Mouse (Mus musculus) thymus, postnatal 4 days (tissue): ENCODE measurements around the gene Klhl5.
A peak's percentile ranks its signal among the peaks of the same experiment; 100 is the strongest.

ENCODE experiments used
- DNase-seq: peaks from one replicate; pipeline ENCODE4 v3.0.0; 2021

The Klhl5 gene

DNA sequence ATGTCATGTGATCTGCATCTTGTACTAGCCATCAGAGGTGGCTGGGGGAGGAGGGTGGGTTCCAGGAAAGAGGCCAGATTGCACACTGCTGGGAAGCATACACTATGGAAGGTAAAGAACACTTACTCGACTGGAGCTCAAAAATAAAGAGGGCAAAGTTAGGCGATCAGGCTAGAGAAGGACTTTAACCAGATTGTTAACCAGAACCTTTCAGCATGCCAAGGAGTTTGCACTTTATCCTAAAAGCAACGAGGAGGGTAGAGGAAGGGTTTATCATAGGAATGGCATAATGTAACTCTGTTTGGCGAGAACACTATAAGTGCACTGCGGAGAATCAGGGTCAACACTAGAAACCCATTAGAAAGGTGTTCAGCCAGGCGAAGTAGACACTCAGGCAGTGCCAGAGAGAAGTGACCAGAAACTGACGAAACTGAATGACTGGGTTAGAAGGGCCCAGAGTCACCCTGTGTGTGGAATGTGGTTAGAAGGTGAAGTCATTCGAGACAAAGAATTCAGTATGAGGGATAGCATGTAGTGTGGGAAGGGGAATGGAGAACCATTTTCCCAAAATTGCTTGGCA is 43.1 kb downstream of the Klhl5 start:
- DNase-seq, result no peak

DNA sequence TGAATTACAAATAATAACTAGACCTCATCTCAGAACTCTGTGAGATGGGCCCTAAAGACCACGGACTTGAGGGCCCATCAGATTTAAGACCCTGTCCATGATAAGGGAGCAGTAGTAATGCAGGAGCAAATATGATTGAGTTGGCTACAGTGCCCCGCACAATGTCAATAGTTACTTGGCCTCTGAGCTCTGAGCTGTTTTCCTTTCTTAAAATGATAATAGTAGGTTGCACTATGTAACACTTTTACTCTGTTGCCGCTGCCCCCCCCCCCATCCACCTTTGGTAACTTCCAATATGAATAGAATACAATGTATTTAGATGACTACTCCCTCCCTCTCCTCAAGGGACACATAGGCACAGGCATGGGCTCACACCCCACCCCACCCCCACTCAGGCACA is 43.9 kb downstream of the Klhl5 start:
- no peak for DNase-seq

DNA sequence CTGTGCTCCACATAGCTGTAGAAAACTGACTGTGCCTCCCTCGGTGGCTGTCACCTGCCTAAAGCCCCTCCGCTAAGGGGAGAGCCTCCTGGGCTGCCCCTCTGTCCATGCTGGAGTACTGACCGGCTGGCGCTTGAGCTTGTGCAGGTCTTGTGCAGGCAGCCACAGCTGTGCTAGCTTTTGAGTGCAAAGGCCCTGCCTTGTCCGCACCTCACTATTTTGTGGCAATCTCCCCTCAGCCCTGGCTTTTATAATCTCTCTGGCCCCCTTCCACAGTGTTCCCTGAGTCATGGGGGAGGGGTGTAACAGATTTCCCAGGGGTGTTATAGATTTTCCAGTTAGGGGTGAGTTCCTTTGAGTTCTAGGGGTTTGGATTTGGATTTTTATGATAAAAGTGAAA is 44.4 kb downstream of the Klhl5 start:
- DNase-seq, result no peak

DNA sequence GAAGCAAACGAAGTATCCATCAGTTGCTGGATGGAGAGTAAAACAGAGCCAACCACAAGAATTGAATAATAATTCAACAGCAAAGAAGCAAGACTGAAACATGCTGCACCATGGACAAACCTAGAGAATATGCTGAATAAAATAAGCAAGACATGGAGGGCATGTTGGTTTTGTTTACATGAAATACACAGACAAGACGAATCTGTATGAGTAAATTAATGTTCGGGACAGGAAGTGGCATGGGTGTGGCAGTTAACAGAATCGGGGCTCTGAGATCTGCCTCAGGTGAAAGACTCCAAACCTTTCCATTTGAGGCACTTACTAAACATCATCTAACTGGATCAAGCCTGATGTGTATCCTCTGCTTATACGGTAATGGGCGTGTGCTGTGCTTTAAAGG is 46.9 kb downstream of the Klhl5 start:
- DNase-seq, result no peak

DNA sequence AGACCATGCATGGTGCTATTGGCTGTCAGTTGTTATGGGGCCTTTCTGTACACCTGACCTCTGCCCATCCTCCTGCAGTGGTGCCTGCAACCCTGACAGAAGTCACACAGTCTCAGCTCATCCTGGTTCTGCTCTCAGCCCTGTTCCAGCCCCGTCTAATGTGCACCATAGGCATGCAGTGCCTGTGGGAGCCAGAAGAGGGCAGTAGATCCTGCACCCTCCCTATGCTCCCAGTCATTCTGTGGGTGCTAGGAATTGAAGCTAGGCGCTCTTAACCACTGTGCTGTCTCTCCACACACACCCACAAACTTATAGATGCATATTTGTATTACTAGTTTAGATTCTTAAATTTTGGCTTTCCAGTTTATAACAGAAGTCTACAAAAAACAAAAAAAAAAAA is 49.5 kb downstream of the Klhl5 start:
- DNase-seq, result peak; percentile 74

DNA sequence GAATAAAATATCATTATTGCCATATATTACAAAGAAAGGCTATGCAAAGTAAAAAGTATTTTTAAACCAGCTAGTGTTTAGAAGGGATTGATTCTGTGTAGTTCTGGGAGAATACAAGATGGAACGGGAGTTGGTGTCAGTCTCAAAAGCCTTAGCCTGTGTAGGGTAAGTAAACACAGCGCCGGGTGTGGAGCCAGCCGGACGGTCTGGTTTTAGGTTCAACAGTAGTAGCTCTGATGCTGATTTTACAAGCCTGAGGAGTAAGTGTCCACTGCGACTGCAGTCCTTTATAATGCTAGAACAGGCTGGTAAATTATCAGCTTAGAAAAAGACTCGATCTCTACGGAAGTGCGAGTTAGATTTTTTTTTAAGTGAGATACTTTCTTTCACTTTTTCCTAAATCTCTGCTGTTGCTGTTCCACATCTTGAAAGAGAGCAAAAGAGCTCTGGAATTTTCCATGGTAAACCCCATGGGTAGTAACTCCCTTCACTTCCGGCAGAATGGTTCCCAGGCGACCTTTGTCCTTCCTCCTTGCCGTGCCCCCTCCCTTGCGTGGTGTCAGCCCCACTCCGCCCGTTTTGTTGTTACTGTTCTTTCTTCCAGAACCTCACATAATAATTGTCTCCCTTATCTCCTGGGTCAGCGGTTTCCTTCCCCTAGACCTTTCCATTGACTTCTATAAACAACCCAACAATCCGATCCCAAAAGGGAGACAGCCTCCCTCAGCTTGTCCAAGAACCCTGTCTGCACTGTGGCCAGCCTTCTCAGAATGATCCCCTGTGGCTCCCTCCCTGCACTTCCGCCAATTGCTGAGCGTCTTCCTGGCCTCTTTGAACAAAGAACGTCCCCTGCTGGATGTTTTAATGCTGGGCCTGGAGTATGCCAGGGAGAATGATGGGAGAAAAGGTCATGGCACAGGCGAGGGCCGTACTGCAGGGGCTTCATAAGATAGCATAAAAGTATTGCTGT is 50.4 kb downstream of the Klhl5 start:
- DNase-seq, result no peak

DNA sequence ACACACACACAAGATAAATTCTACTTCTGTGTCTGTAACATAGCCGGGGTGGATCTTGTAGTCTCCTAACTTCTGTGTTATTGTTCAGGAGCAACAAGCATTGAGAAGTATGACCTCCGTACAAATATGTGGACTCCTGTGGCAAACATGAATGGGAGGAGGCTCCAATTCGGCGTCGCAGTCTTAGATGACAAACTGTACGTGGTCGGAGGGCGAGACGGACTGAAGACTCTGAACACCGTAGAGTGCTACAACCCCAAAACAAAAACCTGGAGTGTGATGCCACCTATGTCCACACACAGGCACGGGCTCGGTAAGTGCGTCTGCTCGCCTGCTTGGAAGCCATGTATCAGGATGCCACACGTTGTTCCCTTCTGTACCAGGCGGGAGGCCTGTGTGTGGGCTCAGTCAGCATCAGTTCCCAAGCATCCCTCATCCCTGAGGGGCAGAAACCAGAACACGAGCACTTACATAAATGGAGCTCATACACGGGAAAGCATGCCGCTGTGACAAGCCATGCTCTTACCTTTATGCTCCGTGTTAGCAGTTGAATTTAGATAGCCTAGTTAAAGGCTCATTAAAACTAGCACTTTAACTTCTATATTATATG is 51.5 kb downstream of the Klhl5 start:
- no peak for DNase-seq

DNA sequence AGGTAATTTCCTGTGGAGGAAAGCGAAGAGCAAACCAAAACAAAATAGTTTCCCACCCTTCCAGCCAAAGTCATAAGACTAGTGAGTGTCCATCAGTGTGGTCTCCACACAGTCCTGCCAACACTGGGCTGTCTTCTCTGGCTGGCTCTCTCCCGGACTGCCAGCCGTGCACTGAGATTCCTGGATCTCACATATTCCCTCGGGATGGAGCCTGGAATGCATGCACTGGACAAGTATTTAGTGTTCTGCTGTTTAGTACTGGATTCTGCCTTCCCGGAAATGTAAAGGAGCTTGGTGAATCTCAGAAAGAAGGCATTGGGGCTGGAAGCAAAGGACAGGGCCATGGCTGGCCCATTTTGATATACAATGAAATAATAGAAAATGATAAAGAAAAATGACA is 55.7 kb downstream of the Klhl5 start:
- no peak for DNase-seq

DNA sequence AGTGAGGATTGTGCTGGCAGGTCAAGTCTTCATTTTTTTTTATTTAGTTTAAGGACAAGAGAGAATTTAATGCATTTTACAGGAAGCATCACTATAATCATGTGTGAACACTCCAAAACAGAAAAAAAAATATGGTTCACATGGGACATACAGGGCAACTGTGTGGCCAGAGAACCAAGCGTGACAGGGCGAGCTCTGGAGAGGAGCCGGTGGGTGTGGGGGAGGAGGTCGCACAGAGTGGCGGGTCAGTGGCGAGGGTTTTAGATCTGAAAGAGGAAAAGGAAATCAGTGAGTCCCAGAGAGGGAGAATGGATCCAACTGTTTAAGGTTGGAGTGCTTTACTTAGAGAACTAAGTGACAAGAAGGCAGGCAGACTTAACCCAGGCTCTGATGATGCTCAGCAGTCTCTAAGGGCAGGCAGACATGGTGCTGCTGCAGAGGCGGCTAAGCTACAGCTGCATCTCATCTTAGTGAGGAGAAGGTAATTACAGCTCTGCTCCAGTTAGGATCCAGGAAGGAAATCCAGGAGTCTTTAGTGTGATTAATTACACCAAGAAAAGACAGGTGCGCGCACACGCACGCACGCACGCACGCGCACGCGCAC is 56.3 kb downstream of the Klhl5 start:
- DNase-seq, result no peak

DNA sequence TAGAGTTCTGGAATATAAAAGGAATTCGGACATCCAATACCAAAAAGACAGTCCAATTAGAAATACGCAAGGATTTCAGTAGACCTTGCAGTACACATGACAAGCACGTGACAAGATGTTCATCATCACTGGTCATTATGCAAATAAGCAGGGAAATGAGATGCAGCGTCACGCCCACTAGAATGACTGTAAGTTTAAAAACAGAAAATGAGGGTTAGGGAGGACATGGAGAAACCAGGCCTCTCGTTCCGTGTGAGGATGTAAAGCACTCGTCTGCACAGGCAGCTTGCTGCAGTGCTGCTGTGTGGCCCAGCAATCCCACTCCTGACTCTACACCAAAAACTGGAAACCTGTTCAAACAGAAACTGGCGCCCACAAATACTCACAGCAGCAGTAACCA is 62.9 kb downstream of the Klhl5 start:
- DNase-seq, result no peak

DNA sequence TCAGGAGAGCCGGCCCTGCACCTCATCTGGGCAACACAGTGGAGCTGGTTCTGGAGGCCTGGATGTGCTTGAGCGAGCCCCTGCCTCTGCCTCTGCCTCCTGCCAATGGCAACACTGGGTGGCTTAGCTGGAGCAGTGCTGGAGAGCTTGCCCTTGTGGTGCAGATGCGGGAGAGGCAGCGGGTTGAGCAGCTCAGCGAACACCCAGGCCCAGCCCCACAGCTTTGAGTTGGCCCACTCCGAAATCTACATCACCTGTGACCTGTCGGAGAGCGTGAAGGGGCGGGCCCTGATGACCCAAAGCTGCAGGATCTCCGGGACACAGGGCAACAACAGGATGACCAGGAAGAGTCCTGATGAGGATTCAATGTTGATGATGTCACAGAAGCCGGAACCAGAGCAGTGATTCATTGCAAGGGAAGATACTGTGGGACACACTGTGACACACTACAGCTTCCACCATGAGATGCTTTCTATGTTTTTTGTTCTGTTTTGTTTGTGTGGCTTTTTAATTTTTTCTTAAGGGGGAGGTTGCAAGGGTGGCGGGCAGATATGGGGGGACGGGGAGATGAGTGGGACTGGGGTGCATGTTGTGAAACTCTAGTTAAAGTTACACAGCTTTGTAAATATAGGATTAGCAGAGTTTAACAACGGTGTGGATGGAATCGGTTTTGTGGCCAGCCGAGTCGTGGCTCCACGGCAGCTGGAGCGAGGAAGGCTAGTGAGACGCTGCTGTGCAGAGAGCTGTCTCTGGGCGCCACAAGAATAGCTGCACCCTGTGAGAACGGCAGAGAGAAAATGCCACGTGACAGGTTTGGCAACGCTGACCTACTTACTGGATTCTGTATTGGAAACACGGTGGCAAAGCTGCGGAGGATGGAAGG is 67.9 kb downstream of the Klhl5 start:
- DNase-seq, result no peak

DNA sequence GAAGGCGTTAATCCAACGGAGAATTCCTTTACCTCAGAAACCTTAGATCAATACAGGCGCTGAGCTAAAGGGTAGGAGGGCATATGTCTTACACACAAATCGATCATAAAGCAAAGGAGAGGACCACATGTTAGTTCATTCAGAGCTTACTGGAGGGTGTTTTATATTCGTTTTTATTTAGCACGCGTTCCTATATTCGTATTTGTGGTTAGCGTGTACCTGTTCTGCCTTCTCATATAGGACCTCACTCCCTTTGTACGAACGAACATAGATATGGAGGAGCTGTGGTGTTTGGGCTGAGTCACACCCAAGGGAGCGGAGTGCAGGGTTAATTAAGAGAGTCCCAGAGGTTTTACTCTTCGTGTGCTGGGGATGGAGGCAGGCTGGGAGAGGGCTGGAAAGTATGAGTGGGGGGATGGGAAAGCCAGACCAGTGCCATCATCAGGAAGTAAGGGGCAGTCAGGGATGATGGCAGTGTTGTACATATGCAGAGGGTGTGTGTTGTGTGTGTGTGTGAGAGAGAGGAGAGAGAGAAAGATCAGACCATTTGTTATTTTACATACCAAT is 68.7 kb downstream of the Klhl5 start:
- no peak for DNase-seq

DNA sequence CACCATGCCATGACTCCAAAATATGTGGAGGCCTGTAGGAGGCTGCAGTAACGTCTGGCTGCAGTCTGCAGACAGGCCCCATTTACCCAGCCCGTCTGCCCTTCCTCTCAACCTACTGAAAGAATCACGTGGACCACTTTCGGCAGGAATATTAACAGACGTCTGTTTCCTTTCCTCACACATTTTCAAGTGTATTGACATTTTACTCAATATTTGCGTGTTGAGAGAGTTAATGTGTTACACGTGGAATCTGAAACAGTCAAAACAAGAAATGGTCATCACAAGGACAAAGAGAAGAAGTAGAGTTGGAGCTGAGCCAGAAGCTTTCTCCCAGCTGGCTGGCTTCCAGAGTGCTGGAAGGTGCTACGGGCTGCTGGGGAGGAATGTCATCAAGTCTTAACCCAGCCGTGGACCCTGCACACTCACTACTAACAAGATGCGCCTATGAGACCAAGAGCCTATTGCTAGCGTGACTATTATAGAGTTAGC is 69.7 kb downstream of the Klhl5 start:
- DNase-seq, result no peak

DNA sequence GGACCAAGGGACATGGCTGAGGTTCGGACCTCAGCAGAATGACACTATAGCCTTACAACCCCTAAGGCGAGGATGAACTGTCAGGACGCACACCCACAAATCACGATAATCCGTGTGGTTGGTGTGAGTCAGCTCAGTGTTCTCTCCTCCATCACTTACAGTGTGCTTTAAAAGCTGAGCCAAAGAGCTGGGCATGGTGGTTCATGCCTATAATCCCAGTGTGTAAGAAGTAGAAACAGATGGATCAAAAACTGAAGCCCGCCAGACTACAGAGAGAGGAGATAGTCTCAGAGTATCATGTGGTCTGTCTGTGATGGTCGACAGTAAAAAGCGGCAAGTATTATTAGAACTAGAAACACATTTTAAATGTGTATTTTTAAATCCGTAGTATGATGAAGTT is 71.1 kb downstream of the Klhl5 start:
- DNase-seq, result no peak

DNA sequence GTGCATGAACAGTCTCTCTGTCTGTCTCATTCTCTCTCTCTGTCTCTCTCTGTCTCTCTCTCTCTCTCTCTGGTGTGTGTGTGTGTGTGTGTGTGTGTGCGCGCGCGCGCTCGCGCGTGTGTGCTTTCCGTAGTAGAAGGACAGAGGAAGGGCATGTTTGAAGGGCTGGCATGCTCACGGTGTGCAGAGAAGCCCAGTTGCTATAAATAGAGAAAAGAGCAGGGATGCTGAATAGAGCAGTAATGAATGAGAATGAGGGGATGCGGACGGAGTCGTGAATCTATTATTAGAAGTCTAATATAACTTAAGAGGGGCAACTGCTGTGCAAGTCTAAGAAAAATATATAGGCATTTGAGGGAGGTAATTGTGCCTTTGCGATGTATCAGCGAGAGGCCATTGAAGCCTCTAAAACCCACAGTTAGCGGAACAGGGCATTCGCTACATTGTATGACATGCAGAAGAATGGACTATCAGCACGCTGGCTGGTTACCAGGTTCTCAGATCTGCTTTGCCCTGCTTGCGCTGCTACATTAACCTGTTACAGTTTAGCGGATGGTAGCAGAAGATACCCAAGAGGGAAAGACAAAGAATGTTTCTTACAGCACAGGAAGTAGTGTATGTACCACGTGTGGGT is 73.9 kb downstream of the Klhl5 start:
- DNase-seq, result no peak

DNA sequence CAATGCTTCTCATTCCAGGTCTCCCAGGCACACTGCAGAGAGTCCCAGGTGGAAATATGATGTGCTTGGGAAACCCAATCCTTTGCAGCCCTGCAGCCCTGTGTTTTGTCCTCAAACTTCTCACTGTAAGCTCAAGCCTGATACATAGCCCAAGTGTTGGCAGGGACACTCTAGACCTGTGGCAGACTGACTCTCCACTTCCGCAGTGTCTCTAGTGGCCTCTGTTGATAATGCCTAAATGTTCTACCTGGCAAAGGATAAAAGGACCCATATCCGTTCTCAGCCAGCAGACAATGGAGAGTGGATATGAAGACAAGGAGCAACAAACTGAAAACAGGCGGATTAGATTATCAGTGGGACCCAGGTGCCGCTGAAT is 74.4 kb downstream of the Klhl5 start:
- no peak for DNase-seq

DNA sequence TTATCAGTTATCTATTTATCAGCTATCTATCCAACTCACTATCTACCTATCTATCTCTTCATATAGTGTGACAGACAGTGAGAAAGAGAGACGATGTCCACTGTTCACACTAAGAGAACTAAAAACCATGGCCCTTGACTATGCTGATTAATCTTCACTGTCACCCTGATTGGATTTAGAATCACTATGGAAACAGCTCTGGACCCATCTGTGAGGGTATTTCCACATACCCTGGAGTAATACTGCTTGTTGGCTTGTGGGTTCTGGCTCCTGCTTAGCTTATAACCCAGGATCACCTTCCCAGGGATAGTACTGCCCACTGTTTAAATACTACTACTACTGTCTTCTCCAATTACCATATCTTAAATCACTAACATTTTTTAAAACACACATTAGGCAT is 74.9 kb downstream of the Klhl5 start:
- DNase-seq, result no peak

DNA sequence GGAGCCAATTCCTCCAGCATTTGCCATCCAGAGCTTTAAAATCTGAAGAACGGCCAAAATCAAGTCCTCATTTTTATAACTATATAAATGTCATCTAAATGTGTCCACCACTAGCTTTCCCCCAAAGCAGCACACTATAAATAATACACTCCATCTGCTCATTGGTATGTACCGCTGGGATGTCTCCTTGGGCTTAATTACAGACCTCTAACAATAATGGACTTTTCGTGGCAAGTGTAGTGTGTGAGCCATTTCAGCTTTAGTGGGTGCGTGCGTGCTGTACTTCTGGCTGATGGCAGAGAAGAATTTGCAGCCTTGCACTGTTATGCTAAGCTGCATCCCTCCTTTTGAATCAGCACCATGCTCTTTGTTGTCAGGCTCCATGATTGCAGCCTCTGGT is 84.3 kb downstream of the Klhl5 start:
- DNase-seq, result no peak

DNA sequence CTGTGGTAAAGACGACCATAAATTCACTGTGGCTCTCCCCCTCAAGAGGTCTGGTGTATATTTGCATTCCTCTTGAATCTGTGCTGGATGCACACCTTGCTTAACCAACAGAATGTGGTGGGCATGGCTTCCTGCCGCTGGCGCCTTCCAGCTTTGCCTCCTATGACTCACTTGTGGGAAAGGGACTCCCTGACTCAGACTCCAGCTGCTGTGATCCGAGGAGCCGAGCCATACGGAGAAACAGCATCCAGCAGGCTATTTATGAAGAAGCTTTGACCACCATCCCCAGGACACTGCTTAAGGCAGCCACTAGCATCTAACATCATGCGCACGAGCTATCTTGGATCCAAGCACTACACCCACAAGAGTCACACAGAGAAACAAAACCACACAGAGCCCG is 87.1 kb downstream of the Klhl5 start:
- no peak for DNase-seq

DNA sequence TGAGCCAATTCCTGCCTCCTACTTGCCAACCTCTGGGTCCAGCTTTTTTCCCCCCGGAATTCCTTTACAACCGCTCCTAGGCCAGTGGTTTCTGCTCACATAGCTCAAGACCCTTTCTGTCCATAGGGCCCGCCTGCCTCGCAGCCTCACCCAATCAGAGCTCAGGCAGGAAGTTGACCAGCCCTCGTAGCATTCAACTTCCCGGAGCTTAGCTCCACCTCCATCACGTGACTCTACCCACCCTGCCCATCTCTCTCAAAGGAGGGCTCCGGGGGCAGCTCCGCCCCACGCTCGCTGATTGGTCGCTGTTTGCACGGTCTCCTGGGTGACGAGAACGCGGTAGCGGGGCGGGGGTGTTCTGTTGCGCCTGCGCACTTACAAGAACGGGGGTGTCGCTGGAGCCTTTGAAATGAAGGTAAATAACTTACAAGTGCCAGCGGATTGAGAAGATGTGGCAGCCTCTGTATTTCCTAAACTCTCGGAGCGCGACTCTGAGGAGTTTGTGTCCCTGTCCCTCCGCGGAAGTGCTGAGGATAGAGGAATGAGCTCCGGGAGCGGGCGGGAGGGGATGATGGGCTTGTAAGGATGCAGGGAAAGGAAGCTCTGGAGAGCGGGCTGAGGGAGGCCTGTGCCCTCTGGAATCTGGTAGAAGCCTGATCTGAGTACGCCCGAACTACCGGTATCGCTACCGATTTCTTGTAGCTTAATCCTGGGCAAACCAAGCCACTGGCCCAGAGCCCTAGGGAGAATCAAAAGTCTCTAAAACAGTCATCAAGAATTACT is 92.2 kb downstream of the Klhl5 start, which contains the start of gene Wdr19:
TSS of gene Wdr19 (plus strand) at position 351 of the 783 bp plus-strand sequence.
- peak; percentile 97 for DNase-seq

DNA sequence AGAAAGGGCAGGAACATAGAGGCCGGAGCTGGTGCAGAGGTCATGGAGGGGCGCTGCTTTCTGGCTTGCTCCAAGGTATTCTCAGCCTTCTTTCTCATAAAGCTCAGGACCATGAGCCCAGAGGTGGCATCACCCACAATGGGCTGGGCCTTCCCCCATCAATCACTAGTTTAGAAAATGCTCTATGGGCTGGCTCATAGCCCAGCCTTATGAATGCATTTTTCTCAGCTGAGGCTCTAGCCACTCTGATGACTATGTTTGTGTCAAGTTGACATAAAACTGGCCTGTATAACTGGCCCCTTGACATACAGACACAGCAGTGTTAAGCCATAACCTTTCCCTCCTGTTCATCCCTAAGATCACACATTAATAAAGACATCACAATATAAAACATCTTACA is 97.4 kb downstream of the Klhl5 start:
- DNase-seq, result no peak
